ENCODE assay signal across 9 mouse cellular contexts in the genomic region with DNA sequence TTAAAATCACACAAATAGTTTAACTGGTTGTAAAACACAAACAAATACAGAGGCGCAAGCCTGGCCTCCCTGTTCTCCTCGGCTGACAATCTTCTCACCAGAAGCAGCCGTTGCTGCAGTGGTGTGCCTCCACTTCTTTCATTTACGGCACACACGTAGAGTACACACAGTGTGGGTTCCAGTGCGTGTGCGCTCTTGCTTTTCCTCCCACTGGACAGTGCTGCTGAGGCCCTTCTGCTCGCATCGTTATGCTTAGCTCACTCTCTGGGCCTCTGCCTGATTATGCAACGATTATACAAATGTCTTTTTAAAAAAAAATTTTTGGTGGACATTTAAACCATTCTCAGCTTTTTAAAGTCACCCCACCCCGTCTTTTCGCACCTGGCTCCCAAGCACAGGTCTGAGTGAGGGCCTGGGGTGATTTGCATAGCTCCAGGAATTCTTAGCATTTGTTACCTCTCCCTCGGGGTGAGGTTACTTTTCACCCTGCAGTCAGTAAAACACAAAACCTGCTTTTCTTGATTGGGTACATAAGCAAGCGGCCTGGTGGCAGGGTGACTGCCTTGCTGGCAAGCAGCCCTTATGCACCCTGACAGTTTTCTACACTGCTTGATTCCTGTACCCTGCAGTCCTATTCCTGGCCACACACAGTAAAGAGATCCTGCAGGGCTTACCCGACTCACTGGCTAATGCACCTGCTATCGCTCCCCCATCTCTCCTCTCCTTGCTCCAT. TPM values are rescaled to one million over a fixed set of nuclear protein-coding genes. Genes with fewer than 3 reads are reported as not detected.
DNase-seq lines count a peak whose midpoint lies in the region; ATAC-seq and TF ChIP-seq lines count a peak whose summit lies in the region.
"Had no signal": no experiment of that assay in that cellular context is flagged by ENCODE, and none has a peak within 500 bp of the region (broad histone marks: within the 10 kb centered on the region; RNA-seq: fewer than 3 reads in every experiment).

No protein-coding gene starts in this region.

- H3K36me3 ChIP-seq in forebrain, embryonic 12.5 days (replicated peaks) = 0 out of 2 replicates have a peak, but pooled peaks cover 3% of the 10 kb centered on the region
- no peaks in the 10 kb centered on the region; the same call in 1 of the 2 replicates for H3K36me3 ChIP-seq in forebrain, embryonic 10.5 days (replicated peaks)
- peaks cover 19% of the 10 kb centered on the region for H3K36me3 ChIP-seq in E14TG2a.4 (ENCODE audit: insufficient read depth, low read length)
- H3K36me3 ChIP-seq in embryonic facial prominence, embryonic 13.5 days = peaks cover 11% of the 10 kb centered on the region; the same call in 1 of the 2 replicates

- peaks cover 9% of the 10 kb centered on the region; the same call in 1 of the 2 replicates for H3K4me1 ChIP-seq in forebrain, embryonic 12.5 days
- no peaks in the 10 kb centered on the region for H3K4me1 ChIP-seq in forebrain, embryonic 10.5 days
- H3K4me1 ChIP-seq in E14TG2a.4 (replicated peaks; ENCODE audit: low read depth, low read length) = peaks cover 69% of the 10 kb centered on the region
- H3K4me1 ChIP-seq in embryonic facial prominence, embryonic 13.5 days = peaks cover 9% of the 10 kb centered on the region

- H3K27me3 ChIP-seq in forebrain, embryonic 12.5 days = no peaks in the 10 kb centered on the region
- no peaks in the 10 kb centered on the region for H3K27me3 ChIP-seq in forebrain, embryonic 10.5 days (ENCODE audit: poor library complexity, severe bottlenecking)
- no peaks in the 10 kb centered on the region for H3K27me3 ChIP-seq in E14TG2a.4 (ENCODE audit: insufficient read depth, low read length)
- H3K27me3 ChIP-seq in embryonic facial prominence, embryonic 13.5 days = no peaks in the 10 kb centered on the region

- DNase-seq in forebrain, embryonic 10.5 days (ENCODE audit: extremely low spot score, low spot score) = no peak
- DNase-seq in kidney, postnatal 4 days = peak; percentile 33 to 61
- DNase-seq in layer of hippocampus, postnatal 10 days (ENCODE audit: low spot score in 2 of 2) = no peak
- no peak for DNase-seq in spleen, adult 18-20 months

- no peak overlapping the region for H3K9ac ChIP-seq in forebrain, embryonic 12.5 days
- H3K9ac ChIP-seq in embryonic facial prominence, embryonic 13.5 days = no peak overlapping the region

- no peak overlapping the region for H3K4me3 ChIP-seq in forebrain, embryonic 12.5 days (replicated peaks)
- H3K4me3 ChIP-seq in forebrain, embryonic 10.5 days = no peak overlapping the region
- peak overlapping the region; percentile 60 for H3K4me3 ChIP-seq in E14TG2a.4 (replicated peaks; ENCODE audit: low read length)
- H3K4me3 ChIP-seq in embryonic facial prominence, embryonic 13.5 days = no peak overlapping the region

- peak; percentile 39; the same call in 1 of the 2 replicates for ATAC-seq in forebrain, embryonic 12.5 days (ENCODE audit: low FRiP score)
- peak; percentile 63 for ATAC-seq in embryonic facial prominence, embryonic 13.5 days (ENCODE audit: insufficient number of reproducible peaks, insufficient read depth, low FRiP score, low TSS enrichment, low read depth)
- no peak for ATAC-seq in inflammation-experienced regulatory T-cells, adult 6 months

- no peak overlapping the region for H3K4me2 ChIP-seq in forebrain, embryonic 12.5 days
- no peak overlapping the region for H3K4me2 ChIP-seq in embryonic facial prominence, embryonic 13.5 days

- TF ChIP-seq CTCF in E14TG2a.4 (conservative IDR thresholded peaks at IDR 0.05; ENCODE audit: low read length) = no peak

- H3K9me3 ChIP-seq in forebrain, embryonic 12.5 days = no peaks in the 10 kb centered on the region
- no peaks in the 10 kb centered on the region for H3K9me3 ChIP-seq in forebrain, embryonic 10.5 days
- H3K9me3 ChIP-seq in E14TG2a.4 (ENCODE audit: low read length) = no peaks in the 10 kb centered on the region
- H3K9me3 ChIP-seq in embryonic facial prominence, embryonic 13.5 days = no peaks in the 10 kb centered on the region

- no peak overlapping the region for H3K27ac ChIP-seq in forebrain, embryonic 12.5 days
- H3K27ac ChIP-seq in forebrain, embryonic 10.5 days = no peak overlapping the region
- H3K27ac ChIP-seq in embryonic facial prominence, embryonic 13.5 days = no peak overlapping the region

- 72% methylated on average over 16 of the region's 16 CpGs for WGBS in forebrain, embryonic 12.5 days
- 74% methylated on average over 16 of the region's 16 CpGs for whole genome bisulfite sequencing in forebrain, embryonic 10.5 days
- WGBS in embryonic facial prominence, embryonic 13.5 days = 58% methylated on average over 16 of the region's 16 CpGs

RNA-seq across cellular contexts. Expression of a gene that starts 54.2 kb away (rescaled TPM):
- polyA plus RNA-seq in forebrain, embryonic 12.5 days (2016; fragmentation: Nextera tagmentation; extraction: Ambion mirVana) = 12.1 and 13.4 TPM in 2 replicates
- 5.7 and 5.8 TPM in 2 replicates for polyA plus RNA-seq in forebrain, embryonic 10.5 days (2016; fragmentation: Nextera tagmentation; extraction: Ambion mirVana)
- 7.5 and 11.8 TPM in 2 replicates for polyA plus RNA-seq in embryonic facial prominence, embryonic 13.5 days (2015; fragmentation: Nextera tagmentation; extraction: Ambion mirVana)
- total RNA-seq in layer of hippocampus, postnatal 10 days (2021) = 10 to 100 TPM; 55.4 to 59.4 TPM
- polyA plus RNA-seq in inflammation-experienced regulatory T-cells, adult 6 months (2017; shearing (Covaris generic)) = 1 to 10 TPM; 2.6 to 3.6 (median 2.8) TPM

RNA-seq across cellular contexts. Expression of a gene that starts 55.0 kb away (rescaled TPM):
- 0.06 TPM in 1 of 2 replicates, not detected in the other for polyA plus RNA-seq in forebrain, embryonic 12.5 days (2016; fragmentation: Nextera tagmentation; extraction: Ambion mirVana)
- not detected in 2 replicates for polyA plus RNA-seq in forebrain, embryonic 10.5 days (2016; fragmentation: Nextera tagmentation; extraction: Ambion mirVana)
- polyA plus RNA-seq in embryonic facial prominence, embryonic 13.5 days (2015; fragmentation: Nextera tagmentation; extraction: Ambion mirVana) = 0.25 TPM in 1 of 2 replicates, not detected in the other
- not detected for total RNA-seq in layer of hippocampus, postnatal 10 days (2021)
- under 1 TPM; 0.19 to 0.33 (median 0.20) TPM for polyA plus RNA-seq in inflammation-experienced regulatory T-cells, adult 6 months (2017; shearing (Covaris generic))
- total RNA-seq: liver, adult 2 months had no signal
- polyA plus RNA-seq: liver, adult 2 months had no signal

RNA-seq across cellular contexts. Expression of a gene that starts 58.5 kb away (rescaled TPM):
- polyA plus RNA-seq in forebrain, embryonic 12.5 days (2016; fragmentation: Nextera tagmentation; extraction: Ambion mirVana) = 100 and 111 TPM in 2 replicates
- 102 and 111 TPM in 2 replicates for polyA plus RNA-seq in forebrain, embryonic 10.5 days (2016; fragmentation: Nextera tagmentation; extraction: Ambion mirVana)
- 66.8 and 68.0 TPM in 2 replicates for polyA plus RNA-seq in embryonic facial prominence, embryonic 13.5 days (2015; fragmentation: Nextera tagmentation; extraction: Ambion mirVana)
- total RNA-seq in layer of hippocampus, postnatal 10 days (2021) = 10 to 100 TPM; 21.7 to 22.2 TPM
- 10 to 100 TPM; 48.4 to 49.9 (median 49.5) TPM for polyA plus RNA-seq in inflammation-experienced regulatory T-cells, adult 6 months (2017; shearing (Covaris generic))

Comparison
In these comparisons a context has a peak if more than half of its experiments do, and no peak if none do; other contexts are left out.
1. DNase-seq: peak in kidney, postnatal 4 days (2 of 2); none in forebrain, embryonic 10.5 days (single experiment), layer of hippocampus, postnatal 10 days (0 of 2) and spleen, adult 18-20 months (0 of 2).